Mouse (Mus musculus) small intestine, adult 2 months (tissue): ENCODE data around the gene Mlh1. TPM values are rescaled to one million over a fixed set of nuclear protein-coding genes. Genes with fewer than 3 reads are reported as not detected.

Source experiments
- H3K27ac ChIP-seq: fragments of 200-500 bp; 2 replicates; pipeline ENCODE4 v1.5.1; 2012; ENCODE audit warnings: low read depth, low read length, control low read depth, inconsistent platforms; ENCODE audit not compliant: insufficient read depth
- H3K27me3 ChIP-seq: fragments of 200-500 bp; 2 replicates; pipeline ENCODE4 v1.6.1; 2012; ENCODE audit warnings: mild to moderate bottlenecking, moderate library complexity, low read length, inconsistent platforms; ENCODE audit not compliant: control insufficient read depth, insufficient read depth
- H3K36me3 ChIP-seq: fragments of 200-500 bp; 2 replicates; pipeline ENCODE4 v1.6.1; 2012; ENCODE audit warnings: mild to moderate bottlenecking, low read length, control low read depth, inconsistent platforms; ENCODE audit not compliant: control insufficient read depth, insufficient read depth
- H3K4me1 ChIP-seq: fragments of 200-500 bp; 2 replicates; pipeline ENCODE4 v1.6.1; 2012; ENCODE audit warnings: low read length, inconsistent platforms, mixed read lengths; ENCODE audit not compliant: control insufficient read depth, insufficient read depth, insufficient read length
- H3K4me3 ChIP-seq: fragments of 200-500 bp; 2 replicates; pipeline ENCODE4 v1.5.1; 2012; ENCODE audit warnings: low read depth, mild to moderate bottlenecking, control low read depth, inconsistent platforms, low read length, moderate library complexity
- CTCF ChIP-seq: fragments of 200-500 bp; IDR thresholded peaks from 2 replicates; pipeline ENCODE4 v1.5.1; 2012; ENCODE audit warnings: low read depth, mild to moderate bottlenecking, control low read depth, inconsistent platforms, low read length, moderate library complexity, mixed read lengths; ENCODE audit not compliant: insufficient replicate concordance, insufficient read length; ENCODE audit errors: extremely low read depth
- POLR2A ChIP-seq: fragments of 200-500 bp; IDR thresholded peaks from 2 replicates; pipeline ENCODE4 v1.6.1; 2012; ENCODE audit warnings: low read depth, mild to moderate bottlenecking, control low read depth, inconsistent platforms, low read length, moderate library complexity
- WGBS: fragments of 180-500 bp; shearing (Covaris S2); methylation state at CpG from one replicate; pipeline ENCODE4 v1.1.7; 2018; 5-methylcytosine and 5-hydroxymethylcytosine counted together
- polyA plus RNA-seq: library from polyadenylated mRNA; depleted of rRNA; stranded (reverse); fragments of >200 nt; gene quantifications from 2 replicates; pipeline ENCODE4 v1.2.3, GENCODE M21; 2012

Mlh1 gene
- polyA plus RNA-seq, 1 experiment = 5.1 TPM

DNA sequence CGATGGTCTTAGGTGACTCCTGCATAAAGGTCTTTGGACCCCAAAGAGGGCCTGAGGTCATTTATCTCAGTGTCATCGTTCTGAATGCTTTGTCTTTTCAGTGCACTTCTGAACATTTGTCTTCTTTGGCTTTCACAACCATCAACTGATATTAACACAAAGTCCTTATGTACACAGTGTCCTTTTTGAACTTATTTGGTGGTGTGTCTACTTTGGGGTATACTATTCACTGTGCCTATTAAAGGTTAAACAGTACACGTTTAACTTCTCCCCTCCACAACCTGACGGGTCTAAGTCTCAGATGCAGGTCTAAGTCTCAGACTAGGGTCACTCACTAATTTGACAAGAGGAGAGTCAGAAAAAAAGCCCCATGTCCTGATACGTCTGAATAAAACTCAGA lies 985 bp downstream of the Mlh1 start:
- H3K27ac ChIP-seq = peak overlapping the region; percentile 59
- 6% methylated on average over 5 of the region's 5 CpGs for WGBS

DNA sequence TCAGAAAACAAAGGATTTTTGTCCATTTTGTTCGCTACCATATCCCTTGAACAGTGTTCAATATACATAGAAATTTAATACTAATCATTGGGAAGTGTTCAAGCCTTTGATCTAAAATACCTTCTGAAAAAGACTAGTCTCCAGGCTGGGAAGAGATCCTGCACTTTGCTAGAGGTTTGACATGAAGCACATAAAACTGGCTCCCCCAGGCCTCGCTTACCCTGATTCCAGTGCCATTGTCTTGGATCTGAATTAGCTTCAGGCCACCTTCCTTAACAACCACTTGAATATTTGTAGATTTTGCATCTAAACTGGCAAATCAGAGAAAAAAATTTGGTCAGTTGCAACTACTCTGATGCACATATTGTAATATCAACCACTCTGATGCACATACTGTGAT lies 3.6 kb downstream of the Mlh1 start:
- Histone ChIP-seq H3K36me3 (peaks cover 24% of the 10 kb centered on the region), H3K4me3 (no peak overlapping the region), H3K4me1 (no peaks in the 10 kb centered on the region), H3K27ac (no peak overlapping the region), H3K27me3 (no peaks in the 10 kb centered on the region)
- over 99% methylated on average over 2 of the region's 2 CpGs for WGBS
- no peak for TF ChIP-seq CTCF
- TF ChIP-seq POLR2A = no peak

More for the DNA sequence above, 985 bp downstream of the Mlh1 start:
- TF ChIP-seq CTCF (no peak), POLR2A (no peak)
- peaks cover 9% of the 10 kb centered on the region; the same call in 1 of the 2 replicates for H3K4me1 ChIP-seq
- peaks cover 7% of the 10 kb centered on the region for H3K36me3 ChIP-seq
- no peaks in the 10 kb centered on the region for H3K27me3 ChIP-seq
- H3K4me3 ChIP-seq = peak overlapping the region; percentile 63; the same call in 1 of the 2 replicates

DNA sequence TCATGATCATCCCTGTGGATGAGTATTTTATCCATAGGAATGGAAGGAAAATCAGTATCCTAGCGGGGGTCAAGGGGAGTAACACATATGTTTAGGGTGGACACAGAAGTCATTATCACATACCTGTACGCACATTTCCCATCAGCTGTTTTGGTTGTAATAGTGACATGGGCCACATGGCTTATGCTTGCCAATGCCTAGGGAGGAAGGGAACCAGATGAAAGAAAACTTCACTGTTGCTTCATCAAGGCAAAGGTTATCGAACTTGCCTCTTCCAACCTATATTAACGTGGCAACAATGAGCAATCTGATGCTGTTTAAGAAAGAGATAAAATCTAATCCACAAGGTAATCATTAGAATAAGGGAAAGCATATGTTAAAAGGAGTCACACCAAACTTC lies 10.2 kb downstream of the Mlh1 start:
- Histone ChIP-seq H3K4me3 (no peak overlapping the region), H3K27me3 (no peaks in the 10 kb centered on the region), H3K36me3 (peaks cover 57% of the 10 kb centered on the region), H3K4me1 (no peaks in the 10 kb centered on the region), H3K27ac (no peak overlapping the region)
- TF ChIP-seq POLR2A = no peak
- no peak for TF ChIP-seq CTCF
- 88% methylated on average over 4 of the region's 4 CpGs for WGBS

DNA sequence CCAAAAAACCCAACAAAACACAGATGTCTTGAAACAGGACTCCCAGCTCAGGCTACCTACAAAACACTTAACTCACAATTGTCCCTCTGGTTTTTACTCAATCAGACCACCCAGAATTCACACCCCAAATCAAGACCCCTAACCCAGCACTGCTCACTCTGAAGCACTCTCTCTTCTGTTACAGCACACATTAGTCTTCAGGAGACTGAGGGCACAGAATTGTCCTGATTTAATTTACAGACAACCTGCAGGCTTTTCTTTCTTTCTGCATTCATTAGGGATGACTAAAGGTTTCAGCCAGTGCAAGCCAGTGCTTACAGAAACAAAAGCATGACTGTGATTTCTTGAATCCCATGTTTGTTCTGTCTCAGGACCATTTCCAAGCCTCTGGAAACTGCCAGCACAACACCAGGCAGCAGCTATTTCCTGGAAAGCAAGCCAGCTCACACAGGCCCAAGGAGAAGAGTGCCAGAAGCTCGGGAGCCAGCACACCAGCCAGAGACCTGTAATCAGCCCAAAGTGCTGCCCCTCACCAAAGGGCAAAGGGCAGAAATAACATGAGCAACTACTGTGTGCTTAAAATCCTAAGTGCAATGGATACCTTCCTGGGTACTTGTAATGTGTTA lies 11.1 kb downstream of the Mlh1 start:
- no peaks in the 10 kb centered on the region for H3K4me1 ChIP-seq
- no peak overlapping the region for H3K4me3 ChIP-seq
- H3K36me3 ChIP-seq = peaks cover 59% of the 10 kb centered on the region
- WGBS = 8% methylated on average over 1 of the region's 1 CpGs
- no peak overlapping the region for H3K27ac ChIP-seq
- H3K27me3 ChIP-seq = no peaks in the 10 kb centered on the region
- TF ChIP-seq POLR2A (no peak), CTCF (no peak)

DNA sequence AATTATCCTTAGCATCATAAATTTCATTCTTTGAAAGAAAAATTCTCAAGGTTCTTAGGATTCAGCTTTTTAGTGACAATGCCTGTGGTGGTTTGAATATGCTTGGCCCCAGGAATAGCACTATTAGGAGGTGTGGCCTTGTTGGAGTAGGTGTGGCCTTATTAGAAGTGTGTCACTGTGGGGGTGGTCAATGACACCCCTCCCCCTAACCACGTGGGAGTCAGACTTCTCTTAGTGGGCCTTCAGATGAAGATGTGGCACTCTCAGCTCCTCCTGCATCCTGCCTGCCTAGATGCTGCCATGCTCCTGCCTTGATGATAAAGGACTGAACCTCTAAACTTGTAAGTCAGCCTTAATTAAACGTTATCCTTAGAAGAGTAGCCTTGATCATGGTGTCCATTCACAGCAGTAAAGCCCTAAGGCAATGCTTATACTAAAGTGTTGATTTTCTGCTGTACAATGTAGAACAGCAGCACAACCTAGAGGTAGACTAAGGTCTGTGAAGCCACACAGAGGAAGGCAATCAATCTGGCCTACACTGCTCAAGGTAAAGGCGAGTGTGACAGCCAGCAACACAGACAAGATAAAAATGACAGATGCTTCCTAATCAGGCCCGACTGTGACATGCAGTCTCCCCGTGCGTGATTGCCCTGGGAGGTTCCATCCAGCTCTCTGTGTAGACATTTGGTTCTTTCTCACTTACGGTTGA lies 19.3 kb downstream of the Mlh1 start:
- no peaks in the 10 kb centered on the region for H3K27me3 ChIP-seq
- peaks cover 57% of the 10 kb centered on the region for H3K36me3 ChIP-seq
- TF ChIP-seq CTCF (no peak), POLR2A (no peak)
- H3K4me1 ChIP-seq = no peaks in the 10 kb centered on the region
- no peak overlapping the region for H3K27ac ChIP-seq
- no peak overlapping the region for H3K4me3 ChIP-seq
- WGBS = 75% methylated on average over 7 of the region's 7 CpGs

DNA sequence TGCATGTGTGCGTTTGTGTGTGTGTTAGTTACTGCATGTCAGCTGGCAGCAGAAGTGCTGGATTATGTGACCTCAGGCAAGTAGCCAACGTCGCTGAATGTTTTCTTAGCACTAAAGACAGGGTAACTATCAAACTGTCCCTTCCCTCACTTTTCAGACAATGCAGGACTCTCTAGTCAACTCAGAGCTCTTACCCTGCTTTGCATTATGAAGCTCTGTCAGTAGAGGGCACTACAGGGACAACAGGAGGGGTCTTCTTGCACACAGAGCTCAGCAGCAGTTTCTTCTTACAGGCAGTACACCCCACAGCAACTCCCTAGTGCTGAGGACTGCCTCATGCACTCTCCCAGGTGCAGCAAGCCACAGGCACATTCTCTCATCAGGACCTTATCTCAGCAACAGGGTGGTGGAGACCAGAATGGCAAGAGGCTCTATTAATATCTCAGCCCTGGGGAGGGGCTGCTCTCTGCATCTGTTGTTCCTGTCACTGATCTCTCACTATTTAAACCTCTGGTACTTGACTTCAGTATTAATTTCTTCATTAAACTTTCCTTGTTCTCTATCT lies 23.8 kb downstream of the Mlh1 start:
- WGBS = 81% methylated on average over 3 of the region's 3 CpGs
- H3K4me3 ChIP-seq = no peak overlapping the region
- TF ChIP-seq CTCF (peak; percentile 27; the same call in 1 of the 2 replicates), POLR2A (no peak)
- no peaks in the 10 kb centered on the region for H3K4me1 ChIP-seq
- peaks cover 44% of the 10 kb centered on the region for H3K36me3 ChIP-seq
- H3K27me3 ChIP-seq = no peaks in the 10 kb centered on the region
- H3K27ac ChIP-seq = no peak overlapping the region

DNA sequence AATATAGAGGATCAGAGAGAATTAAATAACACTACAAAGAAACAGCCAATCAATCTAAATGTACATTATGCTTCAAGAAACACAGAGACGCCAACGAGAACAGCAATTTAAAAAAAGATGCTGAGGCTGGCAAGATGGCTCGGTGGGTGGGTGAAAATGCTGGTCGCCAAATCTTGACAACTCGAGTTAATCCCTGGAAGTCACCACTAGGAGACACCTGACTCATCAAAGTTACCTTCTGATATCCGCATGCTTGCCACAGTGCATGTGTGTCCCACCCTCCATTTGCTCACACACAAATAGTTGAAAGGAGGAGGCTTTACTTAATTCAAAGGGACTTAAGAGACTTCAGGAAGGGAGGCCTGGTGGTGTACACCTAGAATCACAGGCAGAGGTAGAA lies 26.0 kb downstream of the Mlh1 start:
- TF ChIP-seq POLR2A = no peak
- no peak for TF ChIP-seq CTCF
- no peak overlapping the region for H3K27ac ChIP-seq
- no peak overlapping the region for H3K4me3 ChIP-seq
- H3K27me3 ChIP-seq = no peaks in the 10 kb centered on the region
- peaks cover 41% of the 10 kb centered on the region for H3K36me3 ChIP-seq
- H3K4me1 ChIP-seq = no peaks in the 10 kb centered on the region
- WGBS = 81% methylated on average over 6 of the region's 6 CpGs
